Comparison of ENCODE assay signal across 17 mouse cellular contexts in the genomic region with DNA sequence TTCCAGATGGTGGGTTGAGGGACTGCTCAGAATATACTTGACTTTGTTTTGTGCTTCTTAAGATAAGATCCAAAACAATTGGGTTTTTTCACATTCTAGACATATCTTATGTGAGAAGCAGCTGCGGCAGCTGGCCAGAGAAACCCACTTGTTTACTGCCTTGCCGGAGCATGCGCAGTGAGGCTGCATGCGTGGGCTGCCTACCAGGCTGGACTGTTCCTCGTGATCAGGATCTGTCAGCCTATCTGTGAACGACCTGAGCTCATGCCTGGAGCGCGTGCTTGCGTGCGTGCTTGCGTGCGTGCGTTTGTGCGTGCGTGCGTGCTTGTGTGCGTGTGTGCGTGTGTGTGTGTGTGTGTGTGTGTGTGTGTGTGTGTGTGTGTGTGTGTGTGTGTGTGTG. TPM values are rescaled to one million over a fixed set of nuclear protein-coding genes. Genes with fewer than 3 reads are reported as not detected.
DNase-seq lines count a peak whose midpoint lies in the region.
"Had no signal": no experiment of that assay in that cellular context is flagged by ENCODE, and none has a peak within 500 bp of the region (broad histone marks: within the 10 kb centered on the region; RNA-seq: fewer than 3 reads in every experiment).

No protein-coding gene starts in this region.

- DNase-seq in frontal cortex, postnatal 10 days (ENCODE audit: low spot score in 2 of 2), result peak; percentile 12 to 44
- peak; percentile 47 to 53 for DNase-seq in layer of hippocampus, adult 18-20 months (ENCODE audit: low spot score in 2 of 2)
- DNase-seq in layer of hippocampus, postnatal 36 days, result peak; percentile 12 to 13
- DNase-seq in left cerebral cortex, adult 9 months (ENCODE audit: low spot score in 2 of 2), result peak; percentile 32 to 72
- peak; percentile 26 for DNase-seq in ovary, adult 18-20 months (ENCODE audit: low spot score)
- DNase-seq in right cerebral cortex, postnatal 14 days, result peak; percentile 36
- peak; percentile 57 for DNase-seq in testis, postnatal 14 days (ENCODE audit: low spot score)

RNA-seq across cellular contexts. Expression of a gene that starts 1.4 kb away (rescaled TPM):
- 1 to 10 TPM; 1.1 to 1.4 TPM for total RNA-seq in layer of hippocampus, adult 18-20 months (2021)
- under 1 TPM; 0.45 to 0.48 TPM for total RNA-seq in layer of hippocampus, postnatal 36 days (2021)
- total RNA-seq: adrenal gland, adult 8-10 months; adrenal gland, postnatal 4 days; forebrain, postnatal 0 days; gastrocnemius, adult 2 months; gastrocnemius, postnatal 36 days; heart, adult 2 months; heart, postnatal 4 days; left cerebral cortex, postnatal 4 days; megakaryocyte, adult 5-6 weeks; neutrophil, adult 5-6 weeks had no signal

RNA-seq across cellular contexts. Expression of a gene that starts 12.1 kb away (rescaled TPM):
- total RNA-seq in layer of hippocampus, adult 18-20 months (2021), result under 1 TPM in 1 of 2 experiments, not detected in 1; 0.10 TPM
- total RNA-seq in layer of hippocampus, postnatal 36 days (2021), result under 1 TPM in 1 of 2 experiments, not detected in 1; 0.20 TPM
- total RNA-seq: adrenal gland, adult 8-10 months; adrenal gland, postnatal 4 days; gastrocnemius, adult 2 months; gastrocnemius, postnatal 36 days; heart, adult 2 months; heart, postnatal 4 days; megakaryocyte, adult 5-6 weeks; neutrophil, adult 5-6 weeks had no signal

RNA-seq across cellular contexts. Expression of a gene that starts 21.9 kb away (rescaled TPM):
- not detected for total RNA-seq in layer of hippocampus, adult 18-20 months (2021)
- not detected for total RNA-seq in layer of hippocampus, postnatal 36 days (2021)
- total RNA-seq: adrenal gland, adult 8-10 months; adrenal gland, postnatal 4 days; gastrocnemius, adult 2 months; gastrocnemius, postnatal 36 days; heart, adult 2 months; heart, postnatal 4 days; left cerebral cortex, postnatal 4 days; megakaryocyte, adult 5-6 weeks; neutrophil, adult 5-6 weeks had no signal

RNA-seq across cellular contexts. Expression of a gene that starts 27.3 kb away (rescaled TPM):
- total RNA-seq in layer of hippocampus, adult 18-20 months (2021), result under 1 TPM in 1 of 2 experiments, not detected in 1; 0.08 TPM
- total RNA-seq in layer of hippocampus, postnatal 36 days (2021), result not detected
- total RNA-seq: adrenal gland, adult 8-10 months; adrenal gland, postnatal 4 days; forebrain, postnatal 0 days; gastrocnemius, adult 2 months; gastrocnemius, postnatal 36 days; heart, adult 2 months; heart, postnatal 4 days; left cerebral cortex, postnatal 4 days; megakaryocyte, adult 5-6 weeks had no signal

RNA-seq across cellular contexts. Expression of a gene that starts 31.7 kb away (rescaled TPM):
- total RNA-seq in layer of hippocampus, adult 18-20 months (2021), result not detected
- not detected for total RNA-seq in layer of hippocampus, postnatal 36 days (2021)
- total RNA-seq: adrenal gland, adult 8-10 months; adrenal gland, postnatal 4 days; forebrain, postnatal 0 days; gastrocnemius, adult 2 months; gastrocnemius, postnatal 36 days; heart, adult 2 months; heart, postnatal 4 days; left cerebral cortex, postnatal 4 days; megakaryocyte, adult 5-6 weeks; neutrophil, adult 5-6 weeks had no signal

Comparison
In these comparisons a context has a peak if more than half of its experiments do, and no peak if none do; other contexts are left out.
1. Peak in every context shown above with its lines: DNase-seq.